Mouse (Mus musculus) kidney, embryonic 15.5 days (tissue): Measurements from ENCODE around the gene 4933400A11Rik. TPM values are rescaled to one million over a fixed set of nuclear protein-coding genes. Genes with fewer than 3 reads are reported as not detected.

Source experiments
- ATAC-seq: fragments of 200-750 bp; cut with Nextera tagmentation; replicated peaks from 2 replicates; pipeline ENCODE4 v1.8.0; 2017; ENCODE audit warnings: moderate TSS enrichment; ENCODE audit not compliant: low FRiP score
- H3K27ac ChIP-seq: fragments of 300-500 bp; sonication (generic); 2 replicates; pipeline ENCODE4 v1.5.1; 2015; ENCODE audit warnings: mild to moderate bottlenecking, inconsistent platforms
- H3K27me3 ChIP-seq: fragments of 300-500 bp; sonication (generic); 2 replicates; pipeline ENCODE4 v1.6.1; 2015; ENCODE audit warnings: inconsistent platforms
- H3K36me3 ChIP-seq: fragments of 300-500 bp; sonication (generic); 2 replicates; pipeline ENCODE4 v1.6.1; 2015; ENCODE audit warnings: inconsistent platforms
- H3K4me1 ChIP-seq: fragments of 300-500 bp; sonication (generic); 2 replicates; pipeline ENCODE4 v1.6.1; 2015; ENCODE audit warnings: inconsistent platforms
- H3K4me2 ChIP-seq: fragments of 300-500 bp; sonication (generic); 2 replicates; pipeline ENCODE4 v1.6.1; 2015; ENCODE audit warnings: moderate library complexity, mild to moderate bottlenecking, inconsistent platforms
- H3K4me3 ChIP-seq: fragments of 300-500 bp; sonication (generic); replicated peaks from 2 replicates; pipeline ENCODE4 v1.5.1; 2015; ENCODE audit warnings: mild to moderate bottlenecking, inconsistent platforms
- H3K9ac ChIP-seq: fragments of 300-500 bp; sonication (generic); 2 replicates; pipeline ENCODE4 v1.6.1; 2015; ENCODE audit warnings: mild to moderate bottlenecking, inconsistent platforms
- H3K9me3 ChIP-seq: fragments of 300-500 bp; sonication (generic); replicated peaks from 2 replicates; pipeline ENCODE4 v1.6.1; 2016; ENCODE audit warnings: inconsistent platforms
- WGBS: fragments of 180-500 bp; shearing (Covaris S2); methylation state at CpG from one replicate; pipeline ENCODE4 v1.1.7; 2015; ENCODE audit warnings: mixed read lengths; 5-methylcytosine and 5-hydroxymethylcytosine counted together
- polyA plus RNA-seq: library from polyadenylated mRNA; unstranded; fragments of >200 nt; fragmentation: Nextera tagmentation; extraction: Ambion mirVana; gene quantifications from 2 replicates; pipeline ENCODE4 v1.2.1, GENCODE M21; 2015

4933400A11Rik gene
- polyA plus RNA-seq, 1 experiment from 2014 or later = 0.17 TPM

DNA sequence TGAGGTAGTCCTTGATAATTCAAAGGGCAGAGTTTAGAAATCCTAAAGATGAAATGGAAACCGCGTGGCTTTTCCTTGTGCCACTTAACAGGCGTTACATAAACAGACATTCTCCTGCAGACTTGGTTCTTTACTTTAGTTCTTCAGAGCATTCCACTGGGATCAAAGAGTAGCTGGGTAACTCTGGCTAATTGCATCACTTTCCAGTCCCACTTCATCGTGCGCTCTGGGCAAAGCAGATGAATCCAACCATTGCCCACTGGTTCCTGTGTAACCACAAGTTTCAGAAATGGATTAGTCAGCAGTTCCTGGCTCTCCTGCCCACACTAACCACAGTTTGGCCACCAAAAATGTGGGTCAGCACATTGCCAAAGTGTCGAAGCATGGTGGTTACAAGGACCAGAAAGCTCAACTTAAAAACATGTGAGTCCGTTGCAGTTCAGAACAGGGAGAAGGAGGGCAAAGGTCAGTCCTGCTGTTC is 15.4 kb upstream of the 4933400A11Rik start:
- 62% methylated on average over 7 of the region's 7 CpGs for whole genome bisulfite sequencing
- H3K36me3 ChIP-seq = no peaks in the 10 kb centered on the region

GRCm38 (mm10) chrX:169794421-169794820 is 15.0 kb upstream of the 4933400A11Rik start:
- H3K4me1 ChIP-seq = no peaks in the 10 kb centered on the region
- WGBS = 71% methylated on average over 4 of the region's 4 CpGs
- H3K36me3 ChIP-seq = no peaks in the 10 kb centered on the region
- H3K27ac ChIP-seq = no peak overlapping the region
- H3K4me2 ChIP-seq = no peak overlapping the region
- no peak overlapping the region for H3K4me3 ChIP-seq
- ATAC-seq = no peak
- no peak overlapping the region for H3K9ac ChIP-seq
- no peaks in the 10 kb centered on the region for H3K9me3 ChIP-seq
- H3K27me3 ChIP-seq = peaks cover 23% of the 10 kb centered on the region

More for the DNA sequence above, 15.4 kb upstream of the 4933400A11Rik start:
- ATAC-seq = no peak
- H3K27ac ChIP-seq = no peak overlapping the region
- H3K4me2 ChIP-seq = no peak overlapping the region
- no peaks in the 10 kb centered on the region for H3K9me3 ChIP-seq
- H3K4me3 ChIP-seq = no peak overlapping the region
- no peak overlapping the region for H3K9ac ChIP-seq
- no peaks in the 10 kb centered on the region for H3K4me1 ChIP-seq
- peaks cover 20% of the 10 kb centered on the region for H3K27me3 ChIP-seq

- Histone ChIP-seq H3K27ac (no peak overlapping the region), H3K9ac (no peak overlapping the region), H3K9me3 (no peaks in the 10 kb centered on the region), H3K36me3 (no peaks in the 10 kb centered on the region), H3K4me2 (no peak overlapping the region), H3K4me1 (no peaks in the 10 kb centered on the region), H3K4me3 (no peak overlapping the region), H3K27me3 (peaks cover 23% of the 10 kb centered on the region)
- WGBS = 15% methylated on average over 1 of the region's 1 CpGs
- peak; percentile 85 for ATAC-seq
Measured at GRCm38 (mm10) chrX:169792879-169793278, 13.4 kb upstream of the 4933400A11Rik start.

GRCm38 (mm10) chrX:169789702-169790101 is 10.3 kb upstream of the 4933400A11Rik start:
- WGBS = 78% methylated on average over 5 of the region's 5 CpGs
- H3K27me3 ChIP-seq = peaks cover 19% of the 10 kb centered on the region
- no peak overlapping the region for H3K4me3 ChIP-seq
- H3K27ac ChIP-seq = no peak overlapping the region
- no peaks in the 10 kb centered on the region for H3K4me1 ChIP-seq
- no peaks in the 10 kb centered on the region for H3K36me3 ChIP-seq
- no peak overlapping the region for H3K4me2 ChIP-seq
- no peak for ATAC-seq
- H3K9ac ChIP-seq = no peak overlapping the region
- H3K9me3 ChIP-seq = no peaks in the 10 kb centered on the region

- Histone ChIP-seq H3K9ac (no peak overlapping the region), H3K27me3 (peaks cover 10% of the 10 kb centered on the region), H3K4me2 (no peak overlapping the region), H3K9me3 (no peaks in the 10 kb centered on the region), H3K4me3 (no peak overlapping the region), H3K27ac (no peak overlapping the region), H3K4me1 (no peaks in the 10 kb centered on the region), H3K36me3 (no peaks in the 10 kb centered on the region)
- no peak for ATAC-seq
- 75% methylated on average over 3 of the region's 3 CpGs for WGBS
Measured at GRCm38 (mm10) chrX:169758001-169758400, 21.4 kb downstream of the 4933400A11Rik start.

DNA sequence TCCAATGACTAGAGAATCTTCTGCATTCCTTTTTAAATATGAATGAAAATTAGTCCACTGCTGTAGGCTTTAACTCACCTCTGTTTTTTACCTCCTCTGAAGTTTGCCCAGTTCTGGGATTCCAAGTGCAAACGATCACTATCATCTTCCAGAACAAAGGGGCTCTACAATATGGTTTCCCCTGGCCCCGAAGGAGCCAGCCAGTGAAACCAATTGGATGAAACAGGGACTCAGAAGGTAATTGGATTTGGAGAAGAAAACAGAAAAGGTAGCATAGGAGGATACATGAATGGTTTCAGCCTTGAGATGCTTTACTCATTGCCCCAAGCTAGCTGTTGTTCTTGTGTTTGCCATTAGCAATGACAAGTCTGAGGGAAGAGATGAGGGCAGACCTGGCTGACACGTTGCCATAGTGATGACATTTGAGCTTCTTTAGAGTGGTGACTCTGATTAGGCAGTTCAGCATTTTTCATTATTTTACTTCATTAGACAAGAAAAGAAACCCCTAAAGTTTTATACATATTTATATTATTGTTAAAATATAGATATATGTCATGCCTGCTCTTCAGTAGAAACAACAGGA is 44.0 kb downstream of the 4933400A11Rik start:
- H3K27me3 ChIP-seq = peaks cover 26% of the 10 kb centered on the region
- H3K4me3 ChIP-seq = no peak overlapping the region
- no peaks in the 10 kb centered on the region for H3K4me1 ChIP-seq
- no peaks in the 10 kb centered on the region for H3K36me3 ChIP-seq
- H3K9ac ChIP-seq = no peak overlapping the region
- no peak for ATAC-seq
- no peak overlapping the region for H3K27ac ChIP-seq
- WGBS = 65% methylated on average over 3 of the region's 3 CpGs
- no peaks in the 10 kb centered on the region for H3K9me3 ChIP-seq
- no peak overlapping the region for H3K4me2 ChIP-seq

Other genes starting within 250 kb of the 4933400A11Rik start
- 7.5 and 11.4 TPM in 2 replicates for gene Mid1, start 94.4 kb downstream of the 4933400A11Rik start, polyA plus RNA-seq
- gene Gm21887, start 230.0 kb upstream of the 4933400A11Rik start, polyA plus RNA-seq = 193 and 248 TPM in 2 replicates